Mouse (Mus musculus) heart, postnatal 25 days (tissue): ENCODE results near the gene Sprr2a2. TPM values are rescaled to one million over a fixed set of nuclear protein-coding genes. Genes with fewer than 3 reads are reported as not detected.
"Not testable (repeated sequence)": the region's sequence is repeated elsewhere in the genome, so short reads cannot be mapped to it uniquely, and the experiment has no call there.

Source experiments
- DNase-seq: peaks from one replicate; pipeline ENCODE4 v3.0.0; 2022; ENCODE audit warnings: low spot score
- intact Hi-C: fragments of 180-260 bp; cut with DNase I; formaldehyde crosslinking; loops from one replicate; pipeline ENCODE4 v1.15.1; 2025
- total RNA-seq, 2 experiments: library from RNA; stranded (reverse); gene quantifications; 2 replicates each; pipeline ENCODE4 v1.2.3; 2021

Gene Sprr2a2
- total RNA-seq, 2 experiments from 2014 or later = 1.1 to 1.5 TPM

DNA sequence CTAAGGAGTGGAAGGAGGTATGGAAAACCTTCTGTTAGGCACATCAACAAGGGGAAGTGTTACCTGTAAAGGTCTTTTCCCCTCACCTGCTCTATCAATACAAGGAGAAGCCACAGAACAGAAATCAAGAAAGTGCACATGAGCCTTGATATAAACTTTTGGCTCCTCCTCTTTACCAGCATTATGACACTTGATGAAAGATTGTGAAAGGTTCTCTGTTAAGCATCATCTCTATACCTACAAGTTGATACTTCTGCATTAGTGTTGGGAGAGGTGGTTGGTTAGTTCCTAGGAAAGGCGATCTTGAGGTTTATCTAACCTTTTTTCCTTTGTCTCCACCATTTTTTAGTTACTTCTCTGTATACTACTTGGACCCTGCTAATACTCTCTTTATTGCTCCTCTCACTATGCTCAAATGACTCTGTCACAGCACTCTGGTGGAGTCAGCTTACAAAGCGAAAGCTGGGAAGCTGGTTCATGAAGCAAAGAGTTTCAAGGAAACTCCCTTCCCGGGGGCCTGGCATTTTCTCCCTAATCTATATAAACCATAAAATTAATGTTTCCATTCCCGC lies 55.8 kb downstream of the Sprr2a2 start:
- intact Hi-C loops = not testable (repeated sequence)

GRCm38 (mm10) chr3:92273504-92273903 lies 57.8 kb downstream of the Sprr2a2 start:
- intact Hi-C loops, DNase-seq: not testable (repeated sequence)

More for the DNA sequence above, 55.8 kb downstream of the Sprr2a2 start:
- not testable (repeated sequence) for DNase-seq

DNA sequence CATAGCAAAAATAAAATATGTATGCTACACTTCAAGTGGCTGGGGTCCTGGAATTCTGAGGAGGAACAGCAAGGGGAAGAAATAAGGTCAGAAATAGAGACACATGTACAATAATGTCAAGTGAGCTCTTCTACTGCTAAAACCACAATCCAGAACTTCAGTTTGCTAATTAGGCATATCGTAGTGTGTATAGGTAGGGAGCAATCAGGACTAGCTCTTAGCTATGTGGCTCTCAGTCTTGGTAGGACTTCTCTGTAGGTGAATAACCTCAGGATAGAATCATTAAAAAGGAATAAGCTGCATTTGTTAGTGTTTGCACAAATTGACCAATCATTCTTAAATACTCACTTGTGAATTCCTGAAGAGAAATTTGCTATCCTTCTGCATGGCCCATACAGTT lies 58.3 kb downstream of the Sprr2a2 start:
- DNase-seq, intact Hi-C loops: not testable (repeated sequence)

DNA sequence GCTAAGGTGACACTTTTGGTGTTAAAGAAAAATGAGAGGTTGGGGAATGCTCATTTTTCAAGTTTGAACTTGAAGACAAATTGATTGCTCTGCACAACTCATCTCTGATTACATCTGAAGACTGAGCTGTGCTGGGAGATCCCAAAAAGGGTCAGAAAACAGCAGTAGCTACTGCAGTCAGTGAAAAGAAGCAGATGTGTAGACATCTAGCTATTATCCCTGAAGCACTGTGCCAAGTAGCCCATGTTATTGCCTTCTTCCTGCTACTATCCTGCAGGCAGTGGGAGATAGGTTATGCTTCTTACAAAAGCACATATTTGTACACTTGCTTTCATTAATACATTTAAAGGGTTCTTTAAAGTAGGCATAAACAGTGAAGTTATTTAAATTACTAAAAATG lies 63.9 kb downstream of the Sprr2a2 start:
- intact Hi-C loops, DNase-seq: not testable (repeated sequence)

DNA sequence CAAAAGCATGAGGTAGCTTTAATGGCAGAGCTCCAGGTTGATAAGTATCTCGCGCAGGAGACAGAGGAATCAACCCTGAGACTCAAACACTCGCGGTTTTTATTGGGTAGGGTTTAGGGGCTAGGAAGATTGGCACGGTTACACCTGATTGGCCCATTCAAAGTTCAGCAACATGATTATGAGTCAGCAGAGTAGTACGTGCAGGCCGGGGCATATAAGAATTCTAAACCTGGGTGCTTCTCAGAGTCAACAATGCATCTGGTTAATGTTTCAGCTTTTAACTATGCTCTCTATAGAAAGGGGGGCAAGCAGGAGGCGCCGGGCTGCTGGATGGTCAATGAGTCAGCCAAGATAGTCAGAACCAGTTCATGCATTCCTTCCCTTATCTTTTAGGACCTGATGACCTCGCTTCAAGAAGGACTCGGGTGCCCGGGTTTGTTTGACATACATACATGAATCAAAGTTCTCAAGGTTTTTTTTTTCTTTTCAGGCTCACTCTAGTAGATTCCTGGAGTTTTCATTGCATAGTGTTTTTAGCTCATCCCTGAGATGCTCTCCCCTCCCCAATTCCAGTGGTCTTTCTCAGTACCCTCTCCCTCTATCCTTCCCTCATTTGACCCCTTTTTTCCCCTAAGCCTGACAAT lies 65.4 kb downstream of the Sprr2a2 start:
- intact Hi-C loops, DNase-seq: not testable (repeated sequence)

GRCm38 (mm10) chr3:92285101-92285500 lies 69.4 kb downstream of the Sprr2a2 start, which contains the start of gene Sprr2a3:
Gene Sprr2a3, plus strand, starts transcription at chr3:92285417.
- intact Hi-C loops, DNase-seq: not testable (repeated sequence)

DNA sequence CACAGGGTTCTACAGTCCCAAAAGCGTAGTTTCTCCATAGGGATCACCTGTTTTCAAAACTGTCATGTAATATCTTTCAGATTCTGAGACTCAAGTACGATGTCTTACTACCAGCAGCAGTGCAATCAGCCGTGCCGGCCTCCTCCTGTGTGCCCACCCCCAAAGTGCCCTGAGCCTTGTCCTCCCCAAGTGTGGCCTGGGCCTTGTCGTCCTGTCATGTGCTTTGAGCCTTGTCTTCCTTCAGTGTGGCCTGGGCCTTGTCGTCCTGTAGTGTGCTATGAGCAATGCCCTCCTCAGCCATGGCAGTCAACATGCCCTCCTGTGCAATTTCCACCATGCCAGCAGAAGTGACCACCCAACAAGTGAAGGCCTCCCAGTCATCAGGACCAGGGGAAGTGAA lies 72.8 kb downstream of the Sprr2a2 start:
- DNase-seq, intact Hi-C loops: not testable (repeated sequence)

Other genes with a start within 250 kb of the Sprr2a2 start
- not detected for gene Pglyrp3, start 201.3 kb upstream of the Sprr2a2 start, total RNA-seq
- gene Lor, start 132.8 kb upstream of the Sprr2a2 start, total RNA-seq = not detected
- not detected for gene Prr9, start 92.0 kb upstream of the Sprr2a2 start, total RNA-seq
- gene Lelp1, start 73.2 kb upstream of the Sprr2a2 start, total RNA-seq = not detected
- not detected for gene Sprr2a1, start 121 bp upstream of the Sprr2a2 start, total RNA-seq
- gene Sprr2a3, start 69.5 kb downstream of the Sprr2a2 start, total RNA-seq = not detected
- gene Sprr2b, start 100.7 kb downstream of the Sprr2a2 start, total RNA-seq = not detected
- not detected for gene Sprr2d, start 123.2 kb downstream of the Sprr2a2 start, total RNA-seq
- not detected for gene Sprr2e, start 136.2 kb downstream of the Sprr2a2 start, total RNA-seq
- not detected for gene Sprr2f, start 149.3 kb downstream of the Sprr2a2 start, total RNA-seq
- not detected for gene Sprr2h, start 169.8 kb downstream of the Sprr2a2 start, total RNA-seq
- gene Sprr2i, start 192.1 kb downstream of the Sprr2a2 start, total RNA-seq = not detected
- gene Sprr2j-ps, start 202.2 kb downstream of the Sprr2a2 start, total RNA-seq = not detected
- 1 to 10 TPM; 2.8 to 4.8 TPM for gene Gm9774, start 213.5 kb downstream of the Sprr2a2 start, total RNA-seq
- not detected for gene Sprr2k, start 216.7 kb downstream of the Sprr2a2 start, total RNA-seq
- gene Sprr1b, start 222.9 kb downstream of the Sprr2a2 start, total RNA-seq = not detected
- not detected for gene Sprr3, start 242.8 kb downstream of the Sprr2a2 start, total RNA-seq